Mouse (Mus musculus): ENCODE data around the gene 9930022D16Rik. TPM values are rescaled to one million over a fixed set of nuclear protein-coding genes. Genes with fewer than 3 reads are reported as not detected.

9930022D16Rik gene
- polyA plus RNA-seq, 1 experiment from 2014 or later = 0.11 TPM

Small RNAs within 50 kb of the gene (microRNA-seq; reads per million reads assigned to microRNA genes)
- not detected for gene Gm25540 (ENCODE audit: borderline number of aligned reads)

Other genes with a start within 250 kb of the 9930022D16Rik start
- gene Rgs9, start 115.8 kb upstream of the 9930022D16Rik start, polyA plus RNA-seq (2014; fragmentation: Nextera tagmentation; extraction: Ambion mirVana) = 0.40 and 0.72 TPM in 2 replicates
- gene Gna13, start 51.1 kb upstream of the 9930022D16Rik start, polyA plus RNA-seq (2014; fragmentation: Nextera tagmentation; extraction: Ambion mirVana) = 24.9 and 28.9 TPM in 2 replicates
- 37.6 and 38.8 TPM in 2 replicates for gene Amz2, start 12.0 kb downstream of the 9930022D16Rik start, polyA plus RNA-seq (2014; fragmentation: Nextera tagmentation; extraction: Ambion mirVana)
- 4.2 and 5.1 TPM in 2 replicates for gene Arsg, start 59.5 kb downstream of the 9930022D16Rik start, polyA plus RNA-seq (2014; fragmentation: Nextera tagmentation; extraction: Ambion mirVana)
- gene Slc16a6, start 59.7 kb downstream of the 9930022D16Rik start, polyA plus RNA-seq (2014; fragmentation: Nextera tagmentation; extraction: Ambion mirVana) = 10.2 and 12.7 TPM in 2 replicates
- gene Wipi1, start 198.1 kb downstream of the 9930022D16Rik start, polyA plus RNA-seq (2014; fragmentation: Nextera tagmentation; extraction: Ambion mirVana) = 23.6 and 27.1 TPM in 2 replicates
- 435 and 522 TPM in 2 replicates for gene Prkar1a, start 235.5 kb downstream of the 9930022D16Rik start, polyA plus RNA-seq (2014; fragmentation: Nextera tagmentation; extraction: Ambion mirVana)